Mouse (Mus musculus) ES-E14 (cell line): Measurements from ENCODE around the gene Ptprm. TPM values are rescaled to one million over a fixed set of nuclear protein-coding genes. Genes with fewer than 3 reads are reported as not detected.

ENCODE experiments used
- DNase-seq: peaks from one replicate; pipeline ENCODE4 v3.0.0-alpha.2; 2013; ENCODE audit warnings: low read depth, low spot score
- H3K27ac ChIP-seq: 2 replicates; pipeline ENCODE4 v1.5.1; 2012; ENCODE audit warnings: low read depth, mild to moderate bottlenecking, low read length, moderate library complexity, mixed read lengths; ENCODE audit not compliant: poor library complexity, insufficient read depth, severe bottlenecking
- H3K36me3 ChIP-seq: 2 replicates; pipeline ENCODE4 v1.6.1; 2012; ENCODE audit warnings: mild to moderate bottlenecking, low read length, moderate library complexity, mixed read lengths; ENCODE audit not compliant: control insufficient read depth, poor library complexity, insufficient read depth, severe bottlenecking
- H3K4me1 ChIP-seq, 2 experiments: fragments of 150-350 bp in 1 of 2; sonication (generic) in 1 of 2; 2 replicates each; pipeline ENCODE4 v1.6.1; 2012; ENCODE audit warnings: low read length in 2 of 2, mild to moderate bottlenecking in 1 of 2, mixed read lengths in 1 of 2; ENCODE audit not compliant: control insufficient read depth in 2 of 2, insufficient read depth in 2 of 2, poor library complexity in 1 of 2
- H3K4me3 ChIP-seq, 2 experiments: fragments of 150-350 bp in 1 of 2; sonication (generic) in 1 of 2; 2 replicates each; pipeline ENCODE4 v1.5.1; 2012; ENCODE audit warnings: low read length in 2 of 2, low read depth in 1 of 2, mild to moderate bottlenecking in 1 of 2, mixed read lengths in 1 of 2; ENCODE audit not compliant: insufficient read depth in 1 of 2, poor library complexity in 1 of 2, severe bottlenecking in 1 of 2
- H3K9ac ChIP-seq: 2 replicates; pipeline ENCODE4 v1.6.1; 2012; ENCODE audit warnings: low read depth, mild to moderate bottlenecking, low read length, mixed read lengths; ENCODE audit not compliant: poor library complexity, insufficient read depth, severe bottlenecking
- H3K9me3 ChIP-seq: fragments of 150-350 bp; sonication (generic); 2 replicates; pipeline ENCODE4 v1.6.1; 2012; ENCODE audit warnings: low read depth, mild to moderate bottlenecking, low read length; ENCODE audit not compliant: control insufficient read depth, insufficient read depth
- CHD2 ChIP-seq: IDR thresholded peaks from 2 replicates; pipeline ENCODE4 v1.6.1; 2014; ENCODE audit warnings: mild to moderate bottlenecking, low read depth, low read length, inconsistent platforms
- HCFC1 ChIP-seq: IDR thresholded peaks from 2 replicates; pipeline ENCODE4 v1.6.1; 2012; ENCODE audit warnings: low read length, inconsistent platforms, borderline replicate concordance; ENCODE audit not compliant: insufficient read depth
- MAFK ChIP-seq: IDR thresholded peaks from 2 replicates; pipeline ENCODE4 v1.6.1; 2014; ENCODE audit warnings: mild to moderate bottlenecking, low read depth, low read length, inconsistent platforms; ENCODE audit not compliant: insufficient read depth
- ZC3H11A ChIP-seq: IDR thresholded peaks from 2 replicates; pipeline ENCODE4 v1.6.1; 2012; ENCODE audit warnings: low read depth, mild to moderate bottlenecking, inconsistent platforms, low read length, borderline replicate concordance
- ZNF384 ChIP-seq: IDR thresholded peaks from 2 replicates; pipeline ENCODE4 v1.6.1; 2012; ENCODE audit warnings: low read depth, low read length, inconsistent platforms
- in situ Hi-C, 2 experiments: fragments of 600-800 bp; cut with MboI; formaldehyde crosslinking; loops; one replicate each; pipeline ENCODE4 v1.15.1; 2025; ENCODE audit warnings: low sequenced_read_pairs in 2 of 2, inconsistent platforms in 1 of 2; ENCODE audit not compliant: unreplicated experiment in 2 of 2
- total RNA-seq: library from RNA; depleted of rRNA; stranded (reverse); fragments of 300-350 nt; gene quantifications from 2 replicates; pipeline ENCODE4 v1.2.3, GENCODE M21; 2012

The Ptprm gene
- total RNA-seq, 1 experiment: 2.9 TPM

GRCm38 (mm10) chr17:67306066-67306845, 48.0 kb downstream of the Ptprm start:
- Histone ChIP-seq H3K9ac (no peak overlapping the region), H3K4me1 (0 out of 4 replicates have a peak, but pooled peaks cover 0 to 2% of the 10 kb centered on the region in 2 experiments), H3K27ac (no peak overlapping the region), H3K36me3 (no peaks in the 10 kb centered on the region), H3K4me3 (no peak overlapping the region), H3K9me3 (no peaks in the 10 kb centered on the region)
- in situ Hi-C loops: no loop called here
- TF ChIP-seq MAFK (no peak), ZC3H11A (no peak), CHD2 (no peak), HCFC1 (no peak), ZNF384 (no peak)
- no peak for DNase-seq

DNA sequence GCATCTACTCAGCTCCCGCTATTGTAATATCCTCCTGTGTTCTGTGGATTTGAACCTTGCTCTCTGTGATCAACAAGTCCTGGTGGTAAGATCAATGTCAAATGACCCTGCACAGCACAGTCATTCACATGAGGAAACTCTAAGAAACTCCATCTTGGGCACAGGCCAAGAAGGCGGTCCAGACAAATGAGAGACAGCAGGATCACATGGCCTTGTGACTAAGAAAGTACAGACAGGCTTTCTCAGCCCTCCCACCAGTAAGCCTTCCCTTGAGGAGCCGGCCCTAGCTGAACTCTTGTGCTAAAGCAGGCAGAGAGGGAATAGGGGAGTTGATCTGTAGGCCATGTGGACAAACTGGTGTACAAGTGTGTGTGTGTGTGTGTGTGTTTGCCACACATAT, 49.4 kb downstream of the Ptprm start:
- TF ChIP-seq HCFC1: no peak
- TF ChIP-seq ZC3H11A: no peak
- TF ChIP-seq MAFK: no peak
- no peak for TF ChIP-seq CHD2
- no peak for TF ChIP-seq ZNF384
- 0 out of 4 replicates have a peak, but pooled peaks cover 0 to 2% of the 10 kb centered on the region in 2 experiments for H3K4me1 ChIP-seq
- H3K9ac ChIP-seq: no peak overlapping the region
- H3K36me3 ChIP-seq: no peaks in the 10 kb centered on the region
- H3K27ac ChIP-seq: no peak overlapping the region
- no peak overlapping the region for H3K4me3 ChIP-seq
- DNase-seq: no peak
- in situ Hi-C loops: no loop called here
- no peaks in the 10 kb centered on the region for H3K9me3 ChIP-seq

GRCm38 (mm10) chr17:67303326-67304099, 50.7 kb downstream of the Ptprm start:
- Histone ChIP-seq H3K4me1 (0 out of 4 replicates have a peak, but pooled peaks cover 0 to 2% of the 10 kb centered on the region in 2 experiments), H3K36me3 (no peaks in the 10 kb centered on the region), H3K27ac (no peak overlapping the region), H3K9ac (no peak overlapping the region), H3K9me3 (no peaks in the 10 kb centered on the region), H3K4me3 (no peak overlapping the region)
- TF ChIP-seq HCFC1: no peak
- TF ChIP-seq CHD2: no peak
- TF ChIP-seq ZNF384: no peak
- no peak for TF ChIP-seq MAFK
- no peak for TF ChIP-seq ZC3H11A
- DNase-seq: peak; percentile 58
- in situ Hi-C loops: no loop called here

- in situ Hi-C loops: no loop called here
- no peak overlapping the region for H3K9ac ChIP-seq
- TF ChIP-seq HCFC1 (no peak), CHD2 (no peak)
- no peak overlapping the region for H3K4me3 ChIP-seq
- H3K36me3 ChIP-seq: no peaks in the 10 kb centered on the region
- DNase-seq: no peak
- H3K4me1 ChIP-seq: 0 out of 4 replicates have a peak, but pooled peaks cover 0 to 2% of the 10 kb centered on the region in 2 experiments
- no peaks in the 10 kb centered on the region for H3K9me3 ChIP-seq
- H3K27ac ChIP-seq: no peak overlapping the region
Observed at GRCm38 (mm10) chr17:67302569-67302968, 51.7 kb downstream of the Ptprm start.
